In the genomic region with DNA sequence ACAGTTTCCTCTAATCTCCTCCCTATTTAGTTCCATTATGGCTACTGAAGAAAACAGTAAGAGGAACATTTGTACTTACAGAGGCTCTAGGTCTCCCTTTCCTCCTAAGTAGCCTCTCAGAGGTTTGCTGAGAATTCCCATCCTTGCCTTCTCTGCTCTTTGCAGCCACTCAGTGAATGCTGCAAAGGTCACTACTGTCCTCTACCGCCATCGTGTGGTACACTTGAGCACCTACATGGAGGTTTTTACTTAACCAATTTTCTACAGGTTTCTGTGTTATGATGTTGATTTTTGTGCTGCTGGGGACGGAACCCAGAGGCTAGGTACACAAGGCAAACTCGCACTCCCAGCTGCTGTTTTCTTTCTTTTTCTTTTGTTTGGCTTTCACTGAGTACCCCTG, we compare ENCODE assay signal across 9 mouse cellular contexts. TPM values are rescaled to one million over a fixed set of nuclear protein-coding genes. Genes with fewer than 3 reads are reported as not detected.
A peak's percentile ranks its signal among the peaks of the same experiment; 100 is the strongest.
DNase-seq lines count a peak whose midpoint lies in the region; ATAC-seq and TF ChIP-seq lines count a peak whose summit lies in the region.
"Had no signal": no experiment of that assay in that cellular context is flagged by ENCODE, and none has a peak within 500 bp of the region (broad histone marks: within the 10 kb centered on the region; RNA-seq: fewer than 3 reads in every experiment).

No protein-coding gene starts in this region.

- DNase-seq in midbrain, embryonic 10.5 days (ENCODE audit: low spot score): peak; percentile 44
- peak; percentile 56 to 70 for DNase-seq in cerebellum, postnatal 36 days
- DNase-seq in limb, embryonic 14.5 days (ENCODE audit: low spot score): peak; percentile 90
- peak; percentile 59 for DNase-seq in retina, postnatal 7 days (ENCODE audit: low read depth, low spot score)
- DNase-seq in yolk sac, embryonic 10.5 days (ENCODE audit: low spot score): peak; percentile 41

- H3K4me2 ChIP-seq in midbrain, embryonic 13.5 days (replicated peaks): no peak overlapping the region
- no peak overlapping the region for H3K4me2 ChIP-seq in hindbrain, embryonic 15.5 days
- no peak overlapping the region for H3K4me2 ChIP-seq in limb, embryonic 14.5 days (replicated peaks; ENCODE audit: low read depth, low read length, severe bottlenecking)

- H3K4me3 ChIP-seq in midbrain, embryonic 10.5 days: no peak overlapping the region
- no peak overlapping the region for H3K4me3 ChIP-seq in midbrain, embryonic 13.5 days (replicated peaks)
- no peak overlapping the region for H3K4me3 ChIP-seq in hindbrain, embryonic 15.5 days
- no peak overlapping the region for H3K4me3 ChIP-seq in limb, embryonic 14.5 days (replicated peaks; ENCODE audit: low read length)

- H3K9me3 ChIP-seq in midbrain, embryonic 10.5 days (replicated peaks): no peaks in the 10 kb centered on the region
- no peaks in the 10 kb centered on the region for H3K9me3 ChIP-seq in midbrain, embryonic 13.5 days
- no peaks in the 10 kb centered on the region for H3K9me3 ChIP-seq in hindbrain, embryonic 15.5 days
- no peaks in the 10 kb centered on the region for H3K9me3 ChIP-seq in limb, embryonic 14.5 days (ENCODE audit: control insufficient read depth, low read length)

- no peaks in the 10 kb centered on the region for H3K36me3 ChIP-seq in midbrain, embryonic 10.5 days
- H3K36me3 ChIP-seq in midbrain, embryonic 13.5 days: no peaks in the 10 kb centered on the region
- H3K36me3 ChIP-seq in hindbrain, embryonic 15.5 days: no peaks in the 10 kb centered on the region
- H3K36me3 ChIP-seq in limb, embryonic 14.5 days (ENCODE audit: control insufficient read depth, insufficient read depth, low read length): no peaks in the 10 kb centered on the region

- 12% methylated on average over 4 of the region's 4 CpGs for WGBS in midbrain, embryonic 10.5 days
- WGBS in midbrain, embryonic 13.5 days: 6% methylated on average over 4 of the region's 4 CpGs
- WGBS in hindbrain, embryonic 15.5 days: 10% methylated on average over 4 of the region's 4 CpGs
- 4% methylated on average over 4 of the region's 4 CpGs for WGBS in limb, embryonic 14.5 days

- no peak overlapping the region for H3K27ac ChIP-seq in midbrain, embryonic 10.5 days (replicated peaks)
- H3K27ac ChIP-seq in midbrain, embryonic 13.5 days: no peak overlapping the region
- H3K27ac ChIP-seq in hindbrain, embryonic 15.5 days (replicated peaks): no peak overlapping the region
- H3K27ac ChIP-seq in limb, embryonic 14.5 days (replicated peaks; ENCODE audit: low read depth, low read length): no peak overlapping the region

- no peaks in the 10 kb centered on the region for H3K27me3 ChIP-seq in midbrain, embryonic 10.5 days (ENCODE audit: low read depth, poor library complexity, severe bottlenecking)
- H3K27me3 ChIP-seq in midbrain, embryonic 13.5 days: no peaks in the 10 kb centered on the region
- no peaks in the 10 kb centered on the region for H3K27me3 ChIP-seq in hindbrain, embryonic 15.5 days
- no peaks in the 10 kb centered on the region for H3K27me3 ChIP-seq in limb, embryonic 14.5 days (ENCODE audit: control insufficient read depth, insufficient read depth, low read length)

- no peak overlapping the region for H3K9ac ChIP-seq in midbrain, embryonic 13.5 days (replicated peaks)
- no peak overlapping the region for H3K9ac ChIP-seq in hindbrain, embryonic 15.5 days
- H3K9ac ChIP-seq in limb, embryonic 14.5 days (ENCODE audit: low read depth, low read length, severe bottlenecking): no peak overlapping the region

- H3K4me1 ChIP-seq in midbrain, embryonic 10.5 days: no peaks in the 10 kb centered on the region
- no peaks in the 10 kb centered on the region for H3K4me1 ChIP-seq in midbrain, embryonic 13.5 days (replicated peaks)
- H3K4me1 ChIP-seq in hindbrain, embryonic 15.5 days (replicated peaks): no peaks in the 10 kb centered on the region
- H3K4me1 ChIP-seq in limb, embryonic 14.5 days (ENCODE audit: control insufficient read depth, insufficient read depth, low read length): no peaks in the 10 kb centered on the region

- no peak for TF ChIP-seq POLR2A in limb, embryonic 14.5 days (IDR thresholded peaks at IDR 0.05; ENCODE audit: borderline replicate concordance, extremely low read depth, insufficient read depth, insufficient read length)

- no peak for ATAC-seq in midbrain, embryonic 13.5 days
- peak; percentile 40 for ATAC-seq in activated CD4-positive, CD25-positive, alpha-beta regulatory T cell, adult 4 months
- ATAC-seq in hindbrain, embryonic 15.5 days (ENCODE audit: low FRiP score, low read depth): 0 out of 2 replicates have a peak, but pooled peaks have one; percentile 48
- ATAC-seq in limb, embryonic 14.5 days (ENCODE audit: low FRiP score, low read depth): peak; percentile 41; the same call in 1 of the 2 replicates

RNA-seq across cellular contexts. Expression of a gene that starts 2.0 kb away (rescaled TPM):
- polyA plus RNA-seq in midbrain, embryonic 10.5 days (2016; fragmentation: Nextera tagmentation; extraction: Ambion mirVana): not detected in 2 replicates
- not detected in 2 replicates for polyA plus RNA-seq in midbrain, embryonic 13.5 days (2015; fragmentation: Nextera tagmentation; extraction: Ambion mirVana)
- polyA plus RNA-seq in activated CD4-positive, CD25-positive, alpha-beta regulatory T cell, adult 4 months (2017; shearing (Covaris generic)): not detected
- polyA plus RNA-seq in hindbrain, embryonic 15.5 days (2015; fragmentation: Nextera tagmentation; extraction: Ambion mirVana): 0.31 and 0.50 TPM in 2 replicates
- polyA plus RNA-seq in limb, embryonic 14.5 days (2012; rRNA removed): 53.8 and 80.3 TPM in 2 replicates
- 40.2 and 70.8 TPM in 2 replicates for polyA plus RNA-seq in limb, embryonic 14.5 days (2014; fragmentation: Nextera tagmentation; extraction: Ambion mirVana)

RNA-seq across cellular contexts. Expression of a gene that starts 29.0 kb away (rescaled TPM):
- polyA plus RNA-seq in midbrain, embryonic 10.5 days (2016; fragmentation: Nextera tagmentation; extraction: Ambion mirVana): 15.4 and 16.7 TPM in 2 replicates
- polyA plus RNA-seq in midbrain, embryonic 13.5 days (2015; fragmentation: Nextera tagmentation; extraction: Ambion mirVana): 12.5 and 13.9 TPM in 2 replicates
- 1 to 10 TPM; 3.9 to 5.6 TPM for polyA plus RNA-seq in activated CD4-positive, CD25-positive, alpha-beta regulatory T cell, adult 4 months (2017; shearing (Covaris generic))
- polyA plus RNA-seq in hindbrain, embryonic 15.5 days (2015; fragmentation: Nextera tagmentation; extraction: Ambion mirVana): 14.2 and 14.7 TPM in 2 replicates
- 21.2 and 31.9 TPM in 2 replicates for polyA plus RNA-seq in limb, embryonic 14.5 days (2012; rRNA removed)
- 14.5 and 16.7 TPM in 2 replicates for polyA plus RNA-seq in limb, embryonic 14.5 days (2014; fragmentation: Nextera tagmentation; extraction: Ambion mirVana)

RNA-seq across cellular contexts. Expression of a gene that starts 29.6 kb away (rescaled TPM):
- 10.3 and 11.7 TPM in 2 replicates for polyA plus RNA-seq in midbrain, embryonic 10.5 days (2016; fragmentation: Nextera tagmentation; extraction: Ambion mirVana)
- polyA plus RNA-seq in midbrain, embryonic 13.5 days (2015; fragmentation: Nextera tagmentation; extraction: Ambion mirVana): 11.0 and 11.5 TPM in 2 replicates
- polyA plus RNA-seq in activated CD4-positive, CD25-positive, alpha-beta regulatory T cell, adult 4 months (2017; shearing (Covaris generic)): 1 to 10 TPM; 4.0 to 5.8 TPM
- 7.4 and 8.0 TPM in 2 replicates for polyA plus RNA-seq in hindbrain, embryonic 15.5 days (2015; fragmentation: Nextera tagmentation; extraction: Ambion mirVana)
- polyA plus RNA-seq in limb, embryonic 14.5 days (2012; rRNA removed): 3.2 and 3.4 TPM in 2 replicates
- polyA plus RNA-seq in limb, embryonic 14.5 days (2014; fragmentation: Nextera tagmentation; extraction: Ambion mirVana): 8.1 and 8.8 TPM in 2 replicates

RNA-seq across cellular contexts. Expression of a gene that starts 38.4 kb away (rescaled TPM):
- 40.9 and 45.3 TPM in 2 replicates for polyA plus RNA-seq in midbrain, embryonic 10.5 days (2016; fragmentation: Nextera tagmentation; extraction: Ambion mirVana)
- polyA plus RNA-seq in midbrain, embryonic 13.5 days (2015; fragmentation: Nextera tagmentation; extraction: Ambion mirVana): 21.7 and 23.0 TPM in 2 replicates
- polyA plus RNA-seq in activated CD4-positive, CD25-positive, alpha-beta regulatory T cell, adult 4 months (2017; shearing (Covaris generic)): under 1 TPM in 1 of 2 experiments, not detected in 1; 0.59 TPM
- polyA plus RNA-seq in hindbrain, embryonic 15.5 days (2015; fragmentation: Nextera tagmentation; extraction: Ambion mirVana): 27.8 and 28.2 TPM in 2 replicates
- polyA plus RNA-seq in limb, embryonic 14.5 days (2012; rRNA removed): 46.0 and 55.5 TPM in 2 replicates
- 51.2 and 55.4 TPM in 2 replicates for polyA plus RNA-seq in limb, embryonic 14.5 days (2014; fragmentation: Nextera tagmentation; extraction: Ambion mirVana)

RNA-seq across cellular contexts. Expression of a gene that starts 54.0 kb away (rescaled TPM):
- 0.16 TPM in 1 of 2 replicates, not detected in the other for polyA plus RNA-seq in midbrain, embryonic 10.5 days (2016; fragmentation: Nextera tagmentation; extraction: Ambion mirVana)
- polyA plus RNA-seq in midbrain, embryonic 13.5 days (2015; fragmentation: Nextera tagmentation; extraction: Ambion mirVana): 0.05 TPM in 1 of 2 replicates, not detected in the other
- polyA plus RNA-seq in activated CD4-positive, CD25-positive, alpha-beta regulatory T cell, adult 4 months (2017; shearing (Covaris generic)): under 1 TPM in 1 of 2 experiments, not detected in 1; 0.40 TPM
- not detected in 2 replicates for polyA plus RNA-seq in hindbrain, embryonic 15.5 days (2015; fragmentation: Nextera tagmentation; extraction: Ambion mirVana)
- polyA plus RNA-seq in limb, embryonic 14.5 days (2012; rRNA removed): not detected in 2 replicates
- polyA plus RNA-seq in limb, embryonic 14.5 days (2014; fragmentation: Nextera tagmentation; extraction: Ambion mirVana): not detected in 2 replicates
- polyA plus RNA-seq: stomach, embryonic 16.5 days had no signal

Comparison
In these comparisons a context has a peak if more than half of its experiments do, and no peak if none do; other contexts are left out.
1. RNA of a gene that starts 2.0 kb away (polyA plus RNA-seq): 40.2 to 80.3 TPM in limb, embryonic 14.5 days; 0.31 to 0.50 TPM in hindbrain, embryonic 15.5 days, not detected in midbrain, embryonic 10.5 days, not detected in midbrain, embryonic 13.5 days and not detected in activated CD4-positive, CD25-positive, alpha-beta regulatory T cell, adult 4 months; every median in the first group is over 10 times any median in the second.
2. Peak in every context shown above with its lines, with median percentiles within 50 percentile points of each other: DNase-seq.